22 mouse cellular contexts compared by ENCODE assay signal in the genomic region with DNA sequence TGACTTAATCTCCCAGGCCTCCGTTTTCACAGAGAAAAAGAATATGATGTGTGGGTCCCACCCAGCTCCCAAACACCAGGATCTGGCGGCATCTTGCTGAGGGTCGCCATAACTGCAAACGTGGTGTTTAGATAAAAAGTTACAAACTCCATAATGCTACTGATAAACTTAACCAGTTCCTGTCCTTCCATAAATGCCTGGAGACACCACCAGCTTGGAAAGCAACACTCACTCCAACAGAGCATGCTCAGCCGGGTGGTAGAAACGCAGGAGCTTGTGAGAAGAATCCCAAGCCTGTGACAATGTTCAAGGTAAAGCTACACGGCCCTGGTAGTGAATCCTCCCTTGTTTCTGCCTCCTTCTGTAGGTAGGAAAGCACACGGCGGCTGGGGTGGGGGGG. TPM values are rescaled to one million over a fixed set of nuclear protein-coding genes. Genes with fewer than 3 reads are reported as not detected.
A peak's percentile ranks its signal among the peaks of the same experiment; 100 is the strongest.
DNase-seq lines count a peak whose midpoint lies in the region; ATAC-seq and TF ChIP-seq lines count a peak whose summit lies in the region.
"Had no signal": no experiment of that assay in that cellular context is flagged by ENCODE, and none has a peak within 500 bp of the region (broad histone marks: within the 10 kb centered on the region; RNA-seq: fewer than 3 reads in every experiment).

No protein-coding gene starts in this region.

- H3K36me3 ChIP-seq in heart, embryonic 11.5 days (ENCODE audit: control insufficient read depth, insufficient read depth, low read length): no peaks in the 10 kb centered on the region
- H3K36me3 ChIP-seq in ES-Bruce4 (ENCODE audit: control insufficient read depth, insufficient read depth, low read length, poor library complexity, severe bottlenecking): no peaks in the 10 kb centered on the region
- no peaks in the 10 kb centered on the region for H3K36me3 ChIP-seq in stomach, postnatal 0 days (ENCODE audit: control insufficient read depth, insufficient read depth, low read length)
- H3K36me3 ChIP-seq: embryonic facial prominence, embryonic 13.5 days; hindbrain, embryonic 12.5 days had no signal

- peak overlapping the region; percentile 90; the same call in 1 of the 2 replicates for H3K27ac ChIP-seq in gastrocnemius, adult 2 months
- no peak overlapping the region for H3K27ac ChIP-seq in heart, embryonic 11.5 days (ENCODE audit: low read depth, low read length)
- H3K27ac ChIP-seq in ES-Bruce4 (ENCODE audit: insufficient read depth, low read length): no peak overlapping the region
- no peak overlapping the region for H3K27ac ChIP-seq in stomach, postnatal 0 days (replicated peaks)
- H3K27ac ChIP-seq: embryonic facial prominence, embryonic 13.5 days; hindbrain, embryonic 12.5 days had no signal

- no peak overlapping the region for H3K4me2 ChIP-seq in heart, embryonic 11.5 days
- no peak overlapping the region for H3K4me2 ChIP-seq in stomach, postnatal 0 days (replicated peaks; ENCODE audit: low read depth)
- H3K4me2 ChIP-seq: embryonic facial prominence, embryonic 13.5 days; hindbrain, embryonic 12.5 days had no signal

- TF ChIP-seq CTCF in gastrocnemius, adult 2 months (IDR thresholded peaks at IDR 0.05): no peak
- TF ChIP-seq CTCF in ES-Bruce4 (IDR thresholded peaks at IDR 0.05; ENCODE audit: low read depth, low read length): no peak
- TF ChIP-seq CTCF in stomach, postnatal 0 days (IDR thresholded peaks at IDR 0.05; ENCODE audit: low read depth): peak; percentile 41

- ATAC-seq in heart, embryonic 11.5 days (replicated peaks; ENCODE audit: insufficient number of reproducible peaks, low FRiP score, low TSS enrichment): no peak
- no peak for ATAC-seq in stomach, postnatal 0 days (ENCODE audit: low FRiP score, low TSS enrichment)
- ATAC-seq: activated CD4-positive, CD25-positive, alpha-beta regulatory T cell, adult 4 months; forebrain, postnatal 0 days; hindbrain, embryonic 16.5 days; inflammation-experienced regulatory T-cells, adult 6 months; Patski had no signal

- no peak for TF ChIP-seq EP300 in ES-Bruce4 (IDR thresholded peaks at IDR 0.05; ENCODE audit: insufficient read depth, low read depth, low read length)
- no peak for TF ChIP-seq EP300 in stomach, postnatal 0 days (optimal IDR thresholded peaks at IDR 0.05)

- H3K9me3 ChIP-seq in heart, embryonic 11.5 days (replicated peaks; ENCODE audit: control insufficient read depth, low read length): no peaks in the 10 kb centered on the region
- no peaks in the 10 kb centered on the region for H3K9me3 ChIP-seq in ES-Bruce4 (replicated peaks; ENCODE audit: control insufficient read depth, insufficient read depth, low read length, poor library complexity, severe bottlenecking)
- no peaks in the 10 kb centered on the region for H3K9me3 ChIP-seq in stomach, postnatal 0 days (ENCODE audit: control insufficient read depth, low read length)
- H3K9me3 ChIP-seq: embryonic facial prominence, embryonic 13.5 days; hindbrain, embryonic 12.5 days had no signal

- 0 out of 2 replicates have a peak overlapping the region, but pooled peaks have one; percentile 3 for H3K9ac ChIP-seq in heart, embryonic 11.5 days (ENCODE audit: low read depth, low read length)
- H3K9ac ChIP-seq in ES-Bruce4 (ENCODE audit: low read depth, poor library complexity, severe bottlenecking): no peak overlapping the region
- no peak overlapping the region for H3K9ac ChIP-seq in stomach, postnatal 0 days (ENCODE audit: low read length)
- H3K9ac ChIP-seq: embryonic facial prominence, embryonic 13.5 days; forebrain, postnatal 0 days; hindbrain, embryonic 12.5 days had no signal

- TF ChIP-seq POLR2A in ES-Bruce4 (IDR thresholded peaks at IDR 0.05; ENCODE audit: insufficient read depth, low read length): no peak

- H3K27me3 ChIP-seq in heart, embryonic 11.5 days (ENCODE audit: control insufficient read depth, insufficient read depth, low read length): no peaks in the 10 kb centered on the region
- no peaks in the 10 kb centered on the region for H3K27me3 ChIP-seq in ES-Bruce4 (ENCODE audit: control insufficient read depth, insufficient read depth, low read length, poor library complexity, severe bottlenecking)
- no peaks in the 10 kb centered on the region for H3K27me3 ChIP-seq in stomach, postnatal 0 days (ENCODE audit: control insufficient read depth, insufficient read depth, low read length)
- H3K27me3 ChIP-seq: CH12.LX; embryonic facial prominence, embryonic 13.5 days; Patski had no signal

- WGBS in heart, embryonic 11.5 days (ENCODE audit: insufficient replicate concordance): 59% methylated on average over 9 of the region's 9 CpGs
- 58% methylated on average over 9 of the region's 9 CpGs for WGBS in stomach, postnatal 0 days

- intact Hi-C loops in gastrocnemius, adult 2 months (cut with DNase I): loop anchor here (1.0 to 5.0 kb wide), 4 partner anchors 52 to 324 kb away; no protein-coding TSS in a partner anchor
- intact Hi-C loops in gastrocnemius, postnatal 36 days (cut with DNase I): no loop called here

- DNase-seq in gastrocnemius, adult 2 months: no peak
- DNase-seq in gastrocnemius, postnatal 36 days: no peak
- no peak for DNase-seq in heart, adult 18-20 months
- no peak for DNase-seq in stomach, postnatal 0 days (ENCODE audit: low spot score)
- no peak for DNase-seq in embryo, embryonic 10.5 days (ENCODE audit: low spot score)
- DNase-seq: adrenal gland, postnatal 14 days; cerebellum, adult 11-12 months; cerebellum, adult 9-10 months; cerebellum, postnatal 25 days; forebrain, postnatal 0 days; gastrocnemius, postnatal 25 days; heart, postnatal 14 days; kidney, adult 8-10 months had no signal

- H3K4me1 ChIP-seq in heart, embryonic 11.5 days (ENCODE audit: control insufficient read depth, insufficient read depth, low read length): peaks cover 32% of the 10 kb centered on the region
- peaks cover 16% of the 10 kb centered on the region for H3K4me1 ChIP-seq in ES-Bruce4 (ENCODE audit: control insufficient read depth, insufficient read depth, low read length)
- 0 out of 2 replicates have a peak, but pooled peaks cover 2% of the 10 kb centered on the region for H3K4me1 ChIP-seq in stomach, postnatal 0 days (replicated peaks; ENCODE audit: control insufficient read depth, insufficient read depth)

- no peak overlapping the region for H3K4me3 ChIP-seq in gastrocnemius, adult 2 months
- no peak overlapping the region for H3K4me3 ChIP-seq in heart, embryonic 11.5 days (ENCODE audit: low read depth, low read length)
- peak overlapping the region; percentile 1; the same call in 1 of the 2 replicates for H3K4me3 ChIP-seq in ES-Bruce4 (ENCODE audit: low read depth, low read length)
- H3K4me3 ChIP-seq in stomach, postnatal 0 days (ENCODE audit: low read depth, low read length): no peak overlapping the region
- H3K4me3 ChIP-seq: embryonic facial prominence, embryonic 13.5 days; hindbrain, embryonic 12.5 days had no signal

RNA-seq across cellular contexts. Expression of a gene that starts 7.3 kb away (rescaled TPM):
- 1 to 10 TPM; 8.6 to 9.8 TPM for total RNA-seq in gastrocnemius, adult 2 months (2021)
- total RNA-seq in gastrocnemius, postnatal 36 days (2021): 10 to 100 TPM in 1 of 2 experiments, 1 to 10 TPM in 1; 8.3 to 11.1 TPM
- 10.6 and 11.7 TPM in 2 replicates for polyA plus RNA-seq in heart, embryonic 11.5 days (2014; fragmentation: Nextera tagmentation; extraction: Ambion mirVana)
- total RNA-seq in heart, adult 18-20 months (2021): 1 to 10 TPM; 6.4 to 8.4 TPM
- polyA plus RNA-seq in ES-Bruce4 (2011; ENCODE audit: insufficient read depth, insufficient read length, low read depth, missing spikeins): 18.4 and 21.9 TPM in 2 replicates
- polyA plus RNA-seq in stomach, postnatal 0 days (2015; fragmentation: Nextera tagmentation; extraction: Ambion mirVana): 9.8 and 12.5 TPM in 2 replicates
